Mouse (Mus musculus) monocyte, adult 5-6 weeks (primary cell): ENCODE results near the gene Ldlrad3. TPM values are rescaled to one million over a fixed set of nuclear protein-coding genes. Genes with fewer than 3 reads are reported as not detected.

ENCODE experiments used
- ATAC-seq: fragments of 153-309, 156-312 bp; replicated peaks from 2 replicates; pipeline ENCODE4 v1.8.0; 2017; ENCODE audit warnings: mild to moderate bottlenecking; ENCODE audit not compliant: low TSS enrichment, insufficient number of reproducible peaks, severe bottlenecking, poor library complexity, low FRiP score
- total RNA-seq: library from RNA; stranded (forward); fragments of 200-1000, 200-491, 200-594 nt; gene quantifications from 3 replicates; pipeline ENCODE4 v1.2.3, GENCODE M21; 2017

Gene Ldlrad3
- total RNA-seq, 1 experiment from 2014 or later = 99.1 TPM

GRCm38 (mm10) chr2:101962349-101962748, 223.8 kb downstream of the Ldlrad3 start:
- no peak for ATAC-seq

GRCm38 (mm10) chr2:101961391-101961790, 224.8 kb downstream of the Ldlrad3 start:
- no peak for ATAC-seq

- no peak for ATAC-seq
Observed at GRCm38 (mm10) chr2:101960658-101961057, 225.5 kb downstream of the Ldlrad3 start.

GRCm38 (mm10) chr2:101956125-101956524, 230.1 kb downstream of the Ldlrad3 start:
- no peak for ATAC-seq

- ATAC-seq = no peak
Observed at GRCm38 (mm10) chr2:101952951-101953361, 233.2 kb downstream of the Ldlrad3 start.

GRCm38 (mm10) chr2:101950716-101951520, 235.3 kb downstream of the Ldlrad3 start:
- no peak for ATAC-seq

GRCm38 (mm10) chr2:101935006-101935405, 251.2 kb downstream of the Ldlrad3 start:
- no peak for ATAC-seq

GRCm38 (mm10) chr2:101933301-101933700, 252.9 kb downstream of the Ldlrad3 start:
- ATAC-seq = no peak

GRCm38 (mm10) chr2:101932169-101932936, 253.8 kb downstream of the Ldlrad3 start:
- no peak for ATAC-seq

GRCm38 (mm10) chr2:101925591-101926188, 260.5 kb downstream of the Ldlrad3 start:
- ATAC-seq = no peak

- no peak for ATAC-seq
Observed at GRCm38 (mm10) chr2:101925183-101925582, 261.0 kb downstream of the Ldlrad3 start.

GRCm38 (mm10) chr2:101923181-101923580, 263.0 kb downstream of the Ldlrad3 start:
- ATAC-seq = no peak

GRCm38 (mm10) chr2:101922302-101922701, 263.9 kb downstream of the Ldlrad3 start:
- ATAC-seq = no peak

- ATAC-seq = no peak
Observed at GRCm38 (mm10) chr2:101920136-101920554, 266.0 kb downstream of the Ldlrad3 start.

GRCm38 (mm10) chr2:101918518-101918917, 267.7 kb downstream of the Ldlrad3 start:
- no peak for ATAC-seq

- no peak for ATAC-seq
Observed at GRCm38 (mm10) chr2:101909326-101910080, 276.7 kb downstream of the Ldlrad3 start.

GRCm38 (mm10) chr2:101908773-101909172, 277.4 kb downstream of the Ldlrad3 start:
- ATAC-seq = no peak

GRCm38 (mm10) chr2:101907386-101908022, 278.7 kb downstream of the Ldlrad3 start:
- no peak for ATAC-seq
